Mouse (Mus musculus): Measurements from ENCODE around the gene Lrch4.
A peak's percentile ranks its signal among the peaks of the same experiment; 100 is the strongest.
"Not testable (repeated sequence)": the region's sequence is repeated elsewhere in the genome, so short reads cannot be mapped to it uniquely, and the experiment has no call there.

The Lrch4 gene

DNA sequence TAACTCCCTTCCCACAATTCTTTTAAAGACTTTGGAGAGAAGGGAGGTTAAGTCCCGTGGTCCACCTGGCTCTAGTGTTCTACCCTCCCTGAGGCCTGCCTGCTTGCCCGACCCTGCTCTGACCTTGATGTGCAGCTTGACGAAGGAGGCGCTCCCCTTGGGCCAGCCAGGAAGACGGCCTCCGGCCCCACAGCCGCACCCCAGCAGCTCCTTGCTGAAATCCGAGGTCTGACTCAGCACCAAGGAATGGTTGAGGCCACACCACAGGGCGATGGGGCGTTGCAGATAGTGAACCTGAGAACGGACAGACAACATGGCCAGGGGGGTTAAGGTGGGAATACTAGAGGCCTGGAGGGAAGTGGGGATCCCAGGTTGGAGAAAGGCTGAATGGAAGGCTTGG, 15.4 kb upstream of the Lrch4 start, which contains the start of gene Pcolce:
Gene Pcolce (minus strand): TSS at position 235 of the 400 bp plus-strand sequence.
- DNase-seq: no peak

DNA sequence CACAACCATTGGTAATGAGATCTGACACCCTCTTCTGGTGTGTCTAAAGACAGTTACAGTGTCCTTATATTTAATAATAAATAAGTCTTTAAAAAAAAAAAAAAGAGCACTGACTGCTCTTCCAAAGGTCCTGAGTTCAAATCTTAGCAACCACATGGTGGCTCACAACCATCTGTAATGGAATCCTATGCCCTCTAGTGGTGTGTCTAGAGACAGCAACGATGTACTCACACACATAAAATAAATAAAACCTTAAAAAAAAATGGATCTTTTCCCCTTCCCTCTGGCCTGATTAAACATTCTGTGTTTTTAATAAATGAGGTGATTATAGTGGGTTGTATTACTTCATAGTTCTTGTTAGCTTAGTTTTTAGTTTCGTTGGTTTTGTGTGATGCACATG, 14.0 kb upstream of the Lrch4 start:
- DNase-seq: not testable (repeated sequence)

DNA sequence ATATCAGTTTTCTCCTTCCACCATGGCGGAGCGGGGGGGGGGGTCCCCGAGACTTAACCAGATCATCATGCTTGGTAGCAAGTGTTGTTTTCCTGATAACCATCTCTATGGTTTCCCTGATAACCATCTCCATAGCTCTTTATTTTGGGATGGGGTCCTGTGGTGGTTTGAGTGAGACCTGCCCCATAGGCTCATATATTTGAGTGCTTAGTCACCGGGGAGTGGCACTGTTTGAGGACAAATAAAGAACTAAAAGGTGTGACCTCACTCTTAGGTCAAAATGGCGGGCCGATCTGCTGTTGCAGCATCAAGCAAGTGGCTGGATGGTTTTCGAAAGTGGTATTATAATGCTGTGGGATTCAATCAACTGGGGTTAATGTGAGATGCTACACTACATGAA, 13.6 kb upstream of the Lrch4 start:
- DNase-seq: no peak

DNA sequence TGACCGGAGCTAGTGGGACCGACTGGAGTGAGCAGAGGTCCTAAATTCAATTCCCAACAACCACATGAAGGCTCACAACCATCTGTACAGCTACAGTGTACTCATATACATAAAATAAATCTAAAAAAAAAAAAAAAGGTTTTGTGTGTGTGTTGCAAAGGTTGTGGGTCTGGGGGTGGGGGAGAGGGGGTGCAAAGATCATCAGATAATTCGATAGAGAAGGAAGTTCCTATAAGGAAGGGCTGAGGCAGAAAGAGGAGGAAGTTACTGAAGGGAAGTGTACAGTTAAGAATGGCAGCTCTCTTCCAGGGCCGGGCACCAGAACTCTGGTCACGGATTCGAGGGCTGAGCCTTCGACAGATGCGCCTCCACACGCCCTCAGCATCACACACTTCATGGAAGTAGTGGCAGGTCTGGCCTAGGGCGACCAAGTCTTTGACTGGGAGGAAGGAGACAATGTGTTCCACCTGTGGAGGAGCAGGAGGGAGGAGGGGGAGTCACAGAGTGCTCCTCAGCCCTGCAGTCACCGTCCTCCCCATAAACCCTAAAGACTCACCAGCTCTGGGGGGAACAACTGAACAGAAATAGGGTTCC, 4.9 kb upstream of the Lrch4 start:
- no peak for DNase-seq

DNA sequence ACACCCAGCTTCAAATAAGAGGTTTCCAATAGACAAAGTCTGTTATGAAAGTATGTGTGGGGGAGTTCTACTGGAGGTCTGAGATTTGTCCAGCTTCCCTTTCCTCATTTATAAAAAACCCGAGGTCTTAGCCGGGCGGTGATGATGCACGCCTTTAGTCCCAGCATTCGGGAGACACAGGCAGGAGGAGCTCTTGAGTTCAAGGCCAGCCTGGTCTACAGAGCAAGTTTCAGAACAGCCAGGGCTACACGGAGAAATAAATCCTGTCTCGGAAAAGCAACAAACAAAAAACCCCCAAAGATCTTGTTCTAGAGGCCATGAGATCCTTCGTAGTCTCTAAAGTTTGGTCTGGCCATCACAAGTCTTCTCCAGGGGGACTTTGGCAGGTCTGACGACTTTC, 930 bp upstream of the Lrch4 start:
- DNase-seq: no peak

DNA sequence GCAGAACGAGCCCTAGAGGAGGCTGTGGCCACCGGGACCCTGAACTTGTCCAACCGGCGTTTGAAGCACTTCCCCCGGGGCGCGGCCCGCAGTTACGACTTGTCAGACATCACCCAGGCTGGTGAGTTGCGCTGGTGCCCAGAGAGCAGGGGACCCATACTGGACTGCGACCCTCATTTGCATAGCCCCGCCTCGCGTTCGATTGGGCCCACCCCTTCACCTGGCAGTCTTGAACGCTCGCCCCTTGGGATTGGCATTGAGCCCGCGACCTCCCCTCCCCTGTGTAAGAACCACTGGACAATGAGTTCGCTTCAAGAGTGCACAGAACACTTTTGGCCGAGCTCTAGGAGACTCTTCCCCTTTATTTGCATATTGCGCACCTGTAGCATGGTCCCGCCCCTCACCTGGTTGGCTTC, 393 bp downstream of the Lrch4 start:
- no peak for DNase-seq

DNA sequence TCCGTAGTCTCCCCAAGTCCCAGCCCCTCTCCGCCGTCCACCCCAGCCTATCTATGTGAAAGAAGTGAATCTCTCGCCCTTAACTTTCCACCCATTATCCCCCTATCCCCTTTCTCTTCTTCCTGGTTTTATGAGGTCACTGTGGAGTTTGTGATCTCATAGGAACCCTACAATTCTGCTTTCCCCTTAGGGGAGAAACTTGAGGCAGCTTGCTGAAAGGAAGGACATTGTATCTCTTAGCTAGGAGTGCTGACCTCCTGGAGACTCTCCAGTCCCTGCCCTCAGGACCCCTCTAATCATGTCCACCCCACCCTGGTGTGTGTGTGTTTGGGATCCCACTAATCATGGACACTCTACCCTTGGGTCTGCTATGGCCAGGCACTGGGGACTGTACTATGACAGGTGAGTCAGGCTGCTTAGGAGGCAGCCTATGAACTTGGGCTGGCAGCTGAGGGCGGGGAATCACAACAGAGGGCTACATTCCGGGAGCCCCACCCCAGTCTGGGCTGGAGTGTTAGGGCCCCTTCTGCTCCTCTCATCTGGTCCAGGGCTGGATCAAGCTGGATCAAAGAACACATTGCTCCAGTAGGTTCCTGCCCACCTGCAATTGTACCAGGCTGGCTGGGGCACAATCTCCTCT, 1.1 kb downstream of the Lrch4 start:
- DNase-seq: no peak

DNA sequence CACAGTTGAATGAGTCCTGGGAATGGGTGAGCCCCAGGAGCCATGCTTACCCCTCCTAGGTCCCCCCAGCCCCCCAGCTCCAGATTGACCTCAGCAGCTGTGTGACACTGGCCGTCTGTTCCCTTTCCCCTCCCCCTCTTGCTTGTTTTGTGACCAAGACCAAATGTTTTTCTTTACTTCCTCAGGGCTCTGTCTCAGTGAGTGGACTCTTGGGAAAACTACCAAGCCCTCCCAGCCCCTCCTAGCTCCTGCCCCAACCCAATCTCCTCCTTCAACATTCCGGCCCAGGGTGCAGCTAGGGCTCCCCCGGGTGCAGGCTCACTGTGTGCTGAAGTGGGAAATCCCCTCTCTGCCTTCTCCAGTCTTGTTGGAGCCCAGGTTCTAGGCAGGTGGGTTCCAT, 1.7 kb downstream of the Lrch4 start:
- peak; percentile 46 for DNase-seq

DNA sequence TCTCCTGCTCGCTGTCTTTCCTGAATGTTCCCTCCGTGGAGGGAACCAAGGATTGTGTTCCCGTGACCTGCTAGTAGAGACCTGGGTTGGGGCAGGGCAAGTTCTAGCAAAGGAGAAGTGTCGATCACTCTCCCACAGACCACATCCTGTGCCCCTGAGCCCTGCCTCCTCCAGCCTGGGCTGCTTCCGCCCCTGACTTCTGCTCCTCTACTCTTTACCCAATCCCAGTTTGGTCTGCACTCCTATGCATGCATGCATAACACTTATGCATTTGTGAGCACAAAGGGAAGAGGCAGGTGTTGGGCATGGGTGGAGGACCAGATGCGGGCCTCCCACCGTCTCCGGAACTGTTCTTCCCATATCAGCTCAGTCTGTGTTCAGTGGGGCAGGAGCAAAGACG, 2.2 kb downstream of the Lrch4 start:
- peak; percentile 74 for DNase-seq

DNA sequence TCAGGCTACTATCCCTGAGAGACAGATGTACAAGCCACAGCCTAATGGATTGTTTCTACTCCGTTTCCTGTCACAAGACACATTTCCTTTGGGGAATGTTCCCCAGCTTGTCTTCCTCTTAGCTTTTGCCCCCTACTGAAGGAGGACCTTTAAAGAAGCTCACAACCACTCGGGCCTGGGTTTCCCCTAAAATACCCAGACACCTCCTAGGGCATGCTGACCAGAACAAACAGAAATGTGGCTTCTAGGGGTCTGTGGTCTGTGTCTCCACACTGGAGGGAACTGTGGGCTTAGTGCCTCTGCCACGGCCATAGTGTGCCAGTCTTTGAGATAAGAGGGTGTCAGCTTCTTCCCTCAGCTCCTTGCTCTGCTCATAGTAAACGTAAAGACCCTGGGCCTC, 2.7 kb downstream of the Lrch4 start:
- DNase-seq: no peak

DNA sequence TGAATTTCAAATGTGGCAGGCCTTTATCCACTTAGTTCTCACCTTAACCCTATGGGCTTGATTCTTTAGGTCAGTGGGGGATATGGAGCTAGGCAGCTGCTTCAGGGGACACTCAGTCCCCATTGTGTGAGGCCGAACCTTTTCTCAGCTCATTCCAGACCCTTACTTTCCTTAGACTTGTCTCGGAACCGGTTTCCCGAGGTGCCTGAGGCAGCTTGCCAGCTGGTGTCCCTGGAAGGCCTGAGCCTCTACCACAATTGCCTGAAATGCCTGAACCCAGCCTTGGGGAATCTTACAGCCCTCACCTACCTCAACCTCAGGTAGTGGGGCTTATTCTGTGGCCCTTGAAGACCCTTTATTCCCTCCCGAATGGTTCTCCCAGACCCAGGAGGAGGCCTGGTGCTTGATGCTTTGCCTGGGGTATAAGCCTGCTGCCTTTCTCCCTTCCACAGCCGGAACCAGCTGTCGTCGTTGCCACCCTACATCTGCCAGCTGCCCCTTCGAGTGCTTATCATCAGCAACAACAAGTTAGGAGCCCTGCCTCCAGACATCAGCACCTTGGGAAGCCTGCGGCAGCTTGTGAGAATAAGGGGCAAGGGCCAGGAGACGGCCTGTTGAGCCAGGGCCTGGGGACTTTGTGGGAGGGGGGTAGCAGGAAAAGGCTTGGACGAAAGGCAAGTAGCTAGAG, 4.6 kb downstream of the Lrch4 start:
- no peak for DNase-seq

DNA sequence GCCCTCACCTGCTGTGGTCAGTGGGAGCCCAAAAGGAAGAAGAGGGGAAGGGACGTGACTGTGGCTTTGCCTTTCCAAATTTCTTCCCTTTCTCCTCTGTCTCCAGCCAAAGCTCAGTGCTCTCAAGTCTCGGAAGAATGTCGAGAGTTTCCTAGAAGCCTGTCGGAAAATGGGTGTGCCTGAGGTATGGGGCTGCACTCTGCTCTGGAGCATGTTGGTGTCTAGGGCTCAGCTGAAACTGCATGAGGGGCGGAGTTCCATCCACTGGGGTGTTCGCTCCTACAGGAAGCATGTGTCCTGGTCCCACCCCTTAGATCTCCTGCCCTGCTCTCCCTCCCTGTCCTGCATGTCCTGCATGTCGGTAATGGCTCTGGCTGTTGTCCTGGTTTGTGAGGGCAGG, 10.6 kb downstream of the Lrch4 start:
- no peak for DNase-seq

DNA sequence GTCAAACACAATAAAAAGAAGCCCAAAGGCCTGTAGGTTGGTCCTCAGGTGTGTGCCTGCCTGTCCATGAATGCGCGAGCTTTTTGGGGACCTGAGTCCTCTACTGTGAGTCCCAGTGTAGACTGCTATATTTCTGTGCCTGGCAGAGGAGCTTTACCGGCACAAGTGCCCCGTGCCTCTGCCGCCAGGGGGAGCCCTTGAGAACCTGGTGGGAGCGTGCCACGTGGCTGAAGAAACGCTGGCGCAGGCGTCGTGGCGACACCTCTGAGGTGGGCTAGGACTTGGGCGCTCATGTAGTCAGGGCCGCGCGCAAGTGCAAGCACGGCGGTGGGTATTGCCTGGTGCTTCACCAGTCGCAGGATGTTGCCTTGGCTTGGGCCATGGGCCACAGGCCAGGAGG, 12.1 kb downstream of the Lrch4 start, which contains the start of gene Sap25:
Gene Sap25 (plus strand): TSS at position 281 of the 400 bp plus-strand sequence.
- no peak for DNase-seq

DNA sequence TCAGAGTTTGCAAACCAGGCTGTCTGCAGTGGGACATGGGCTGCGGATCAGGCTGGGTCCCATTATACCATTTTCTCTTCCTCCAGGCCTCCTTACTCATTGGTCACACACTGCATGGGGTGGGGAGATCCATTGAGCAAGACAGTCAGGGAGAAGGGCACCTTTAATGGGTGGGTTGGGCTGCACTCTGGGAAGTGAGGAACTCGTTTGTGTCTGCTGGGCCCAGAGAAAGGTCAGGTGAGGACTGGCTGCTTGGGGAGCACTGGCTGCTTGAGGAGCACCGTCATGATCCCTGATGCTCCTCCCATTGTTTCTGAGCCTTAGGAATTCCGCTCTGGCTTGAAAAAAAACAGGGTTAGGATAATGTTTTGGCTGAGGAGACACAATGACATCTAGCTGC, 14.0 kb downstream of the Lrch4 start:
- DNase-seq: no peak

DNA sequence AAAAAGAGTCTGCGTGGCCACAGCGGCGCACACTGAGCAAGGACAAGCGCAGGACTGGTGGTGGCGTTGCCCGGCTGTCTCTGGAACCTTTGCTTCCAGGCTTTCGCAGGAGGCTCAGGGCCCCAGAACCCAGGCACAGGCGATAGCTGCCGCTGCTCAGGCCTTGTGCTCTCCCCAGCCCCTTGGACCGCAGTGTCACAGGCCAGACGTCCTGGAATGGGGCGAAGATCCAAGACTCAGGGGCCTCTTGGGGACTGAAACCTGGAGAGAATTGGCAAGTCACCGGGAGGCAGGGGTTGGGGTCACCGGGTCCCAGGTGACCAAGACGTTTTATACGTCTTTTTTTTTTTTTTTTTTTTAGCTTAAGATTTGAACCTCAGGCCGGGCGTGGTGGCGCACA, 15.6 kb downstream of the Lrch4 start:
- DNase-seq: no peak

DNA sequence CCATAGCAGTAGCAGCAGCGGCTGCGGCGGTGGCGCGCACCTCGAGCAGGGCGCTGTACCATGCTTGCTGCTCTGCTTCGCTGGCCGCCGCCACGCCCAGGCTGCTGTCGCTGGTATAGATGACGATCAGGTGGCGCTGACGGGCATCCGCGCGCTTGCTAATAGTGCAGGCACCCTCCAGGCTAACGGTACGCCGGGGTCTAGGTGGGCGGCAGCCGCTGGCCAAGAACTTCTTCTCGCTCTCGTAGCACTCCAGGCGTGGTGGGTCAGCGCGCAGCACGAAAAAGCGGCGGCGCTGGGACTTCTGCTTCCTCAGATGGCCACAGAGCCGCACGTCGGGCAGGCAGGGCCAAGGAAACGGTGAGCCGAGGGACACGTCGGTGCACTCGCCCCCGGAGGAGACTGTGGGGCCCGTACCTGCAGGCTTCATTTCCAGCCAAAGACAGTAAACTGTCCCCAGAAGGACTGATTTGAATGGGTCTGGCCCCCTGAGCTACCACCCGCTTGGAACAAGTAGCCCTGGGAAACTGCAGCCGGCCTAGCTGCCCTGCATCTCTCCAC, 16.2 kb downstream of the Lrch4 start:
- DNase-seq: no peak

DNA sequence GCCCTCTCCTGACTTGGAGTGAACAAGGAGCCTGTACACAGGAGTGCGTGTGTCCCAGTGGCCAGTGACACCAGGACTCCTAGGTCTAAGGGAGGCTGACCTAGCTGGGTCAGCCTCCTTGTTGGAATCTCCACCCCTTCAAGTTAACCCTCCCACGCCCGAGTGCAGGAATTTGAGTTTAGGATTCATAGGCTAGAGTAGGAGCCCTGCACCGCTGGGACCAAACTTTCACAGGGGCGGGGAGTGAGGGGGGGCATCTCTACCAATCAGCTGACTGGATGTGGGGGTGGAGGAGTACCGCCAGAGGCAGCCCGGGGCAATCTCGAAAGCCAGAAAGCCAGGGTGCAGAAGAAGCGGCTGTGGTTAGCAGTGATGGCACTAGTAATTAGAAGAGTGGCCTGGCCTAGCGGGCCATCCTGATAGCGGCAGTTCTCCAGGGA, 16.8 kb downstream of the Lrch4 start, which contains the start of gene Irs3:
Gene Irs3 (minus strand): TSS at position 63 of the 440 bp plus-strand sequence.
- no peak for DNase-seq

DNA sequence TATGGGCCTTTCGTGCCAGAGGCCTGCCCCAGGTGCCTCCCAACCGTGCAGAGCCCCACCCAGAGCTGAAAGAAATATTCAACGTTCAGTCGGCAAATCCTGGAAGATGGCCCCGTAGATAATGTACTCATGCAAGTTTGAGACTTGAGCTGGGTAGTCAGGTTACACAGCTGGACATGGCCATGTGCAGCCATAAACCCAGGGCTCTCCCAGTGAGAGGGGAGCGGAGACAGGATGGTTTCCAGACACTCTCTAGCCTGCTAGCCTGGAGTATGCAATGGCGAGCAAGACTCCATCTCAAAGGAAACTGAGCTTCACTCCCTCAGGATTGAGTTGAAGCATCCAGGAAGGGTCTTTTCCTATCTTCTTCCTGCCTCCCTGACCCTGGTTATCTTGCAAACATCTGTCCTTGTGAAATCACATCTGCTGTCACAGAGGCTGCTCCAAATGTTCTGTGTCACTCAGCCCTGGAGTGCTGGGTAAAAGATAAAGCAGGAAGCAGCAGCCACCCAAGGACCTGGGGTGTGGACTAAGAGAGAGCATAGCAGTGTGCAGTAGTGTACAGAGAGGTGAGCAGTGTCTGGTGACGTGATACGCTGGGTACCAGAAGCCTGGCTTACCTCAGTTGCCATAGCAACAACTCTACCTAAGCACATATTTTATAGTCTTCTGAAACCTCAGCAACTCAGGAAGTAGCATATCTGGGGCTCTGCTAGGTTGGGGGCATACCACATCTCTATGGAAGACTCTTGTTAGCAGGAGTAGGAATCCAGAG, 19.1 kb downstream of the Lrch4 start:
- DNase-seq: no peak

DNA sequence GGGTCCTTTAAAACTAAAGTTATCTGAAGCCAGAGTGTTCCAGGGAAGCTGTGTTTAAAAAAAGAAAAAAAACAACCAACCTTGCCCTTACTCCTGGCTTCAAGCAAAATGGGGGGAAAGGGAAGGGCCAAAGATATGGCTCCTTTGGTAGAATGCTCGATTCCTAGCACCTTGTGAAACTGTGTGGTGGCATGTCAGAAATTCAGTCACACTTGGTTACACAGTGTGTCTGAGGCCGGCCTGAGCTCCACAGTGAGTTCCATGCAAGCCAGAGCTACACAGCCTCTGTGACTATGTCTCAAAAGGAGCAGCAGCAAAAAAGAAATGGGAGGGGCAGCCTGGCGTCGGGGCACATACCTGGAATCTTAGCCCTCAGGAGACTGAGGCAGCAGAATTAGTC, 20.3 kb downstream of the Lrch4 start:
- no peak for DNase-seq

DNA sequence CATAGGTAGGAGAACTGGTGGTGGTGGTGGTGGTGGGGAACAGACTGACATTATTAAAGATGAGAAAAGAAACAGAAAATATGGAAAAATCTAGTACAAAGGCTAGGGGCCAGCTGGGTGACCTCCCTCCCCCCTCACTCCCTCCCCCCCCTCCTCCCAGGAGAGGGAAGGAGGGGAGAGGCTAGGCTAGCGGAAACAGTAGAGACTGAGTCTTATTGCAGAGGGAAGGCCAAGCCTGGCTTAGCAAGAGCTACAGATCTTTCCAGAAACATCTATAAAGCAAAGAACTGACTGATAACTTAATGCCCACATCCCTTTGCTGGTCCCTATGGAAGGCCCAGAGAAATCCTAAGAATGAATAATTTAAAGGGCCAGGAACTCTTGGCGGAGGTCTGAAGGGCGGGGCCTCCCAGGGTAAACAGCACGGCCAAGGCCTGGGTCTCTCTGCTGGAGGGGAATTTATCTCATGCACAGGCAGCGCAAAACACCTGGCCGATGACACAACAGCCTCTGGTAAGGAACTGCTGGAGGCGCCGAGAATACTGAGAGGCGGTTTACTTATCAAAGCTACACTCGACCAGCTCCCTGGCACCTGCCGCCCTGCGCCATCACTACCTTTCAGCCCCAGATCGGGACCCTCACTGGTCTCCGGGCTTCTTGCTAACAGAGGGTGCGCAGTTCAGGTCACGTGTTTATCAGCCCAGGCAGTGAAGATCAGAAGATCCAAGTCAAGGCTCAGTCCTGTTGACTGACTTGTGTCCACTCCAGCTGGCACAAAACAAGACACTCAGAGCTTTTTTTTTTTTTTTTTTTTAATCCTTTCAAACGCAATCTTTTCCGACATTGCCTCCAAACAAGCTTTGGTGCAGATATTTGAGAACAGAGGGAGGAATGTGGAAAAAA, 21.0 kb downstream of the Lrch4 start:
- no peak for DNase-seq

DNA sequence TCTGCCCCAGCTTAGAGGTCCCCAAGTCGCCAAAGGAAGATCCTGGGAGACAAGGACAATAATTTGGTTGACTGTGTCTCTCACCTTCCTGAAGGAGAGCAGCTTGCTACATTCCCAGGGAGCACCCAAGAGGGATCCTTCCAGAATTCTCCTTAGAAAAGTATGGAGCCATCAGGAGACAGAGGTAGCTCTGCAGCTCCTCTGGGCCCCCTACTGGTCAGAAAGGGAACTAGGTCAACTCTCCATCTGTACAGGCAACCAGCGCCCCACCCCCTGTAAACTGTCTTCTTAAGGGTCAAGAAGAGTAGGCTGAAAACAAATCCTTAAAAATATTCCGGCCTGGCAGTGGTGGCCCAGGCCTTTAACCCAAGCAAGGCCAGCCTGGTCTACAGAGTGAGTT, 23.6 kb downstream of the Lrch4 start:
- peak; percentile 52 for DNase-seq

DNA sequence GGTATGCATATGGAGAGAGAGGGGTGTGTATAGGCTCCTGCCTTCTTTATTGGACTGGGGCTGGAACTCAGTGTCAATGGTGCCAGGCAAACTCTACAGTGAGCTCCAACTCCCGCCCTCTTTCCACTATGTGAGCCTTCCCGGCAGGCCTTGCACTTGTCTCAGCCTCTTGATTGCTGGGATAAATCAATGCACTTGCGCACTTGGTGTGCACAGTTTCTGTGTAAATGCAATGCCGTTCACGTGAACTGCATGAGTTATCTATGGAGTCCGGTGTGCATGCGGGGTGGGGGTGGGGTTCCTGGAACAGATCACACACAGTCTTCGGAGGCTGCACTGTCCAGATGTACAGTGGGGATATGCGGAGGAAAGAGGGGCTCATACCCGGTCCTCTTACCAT, 24.4 kb downstream of the Lrch4 start:
- DNase-seq: no peak

Measured in layer of hippocampus, adult 9-11 months (tissue).